Mouse (Mus musculus): Measurements from ENCODE around the gene Stat2. TPM values are rescaled to one million over a fixed set of nuclear protein-coding genes. Genes with fewer than 3 reads are reported as not detected.

Stat2 gene
- total RNA-seq, 2 experiments from 2014 or later, result 32.1 to 38.1 TPM

DNA sequence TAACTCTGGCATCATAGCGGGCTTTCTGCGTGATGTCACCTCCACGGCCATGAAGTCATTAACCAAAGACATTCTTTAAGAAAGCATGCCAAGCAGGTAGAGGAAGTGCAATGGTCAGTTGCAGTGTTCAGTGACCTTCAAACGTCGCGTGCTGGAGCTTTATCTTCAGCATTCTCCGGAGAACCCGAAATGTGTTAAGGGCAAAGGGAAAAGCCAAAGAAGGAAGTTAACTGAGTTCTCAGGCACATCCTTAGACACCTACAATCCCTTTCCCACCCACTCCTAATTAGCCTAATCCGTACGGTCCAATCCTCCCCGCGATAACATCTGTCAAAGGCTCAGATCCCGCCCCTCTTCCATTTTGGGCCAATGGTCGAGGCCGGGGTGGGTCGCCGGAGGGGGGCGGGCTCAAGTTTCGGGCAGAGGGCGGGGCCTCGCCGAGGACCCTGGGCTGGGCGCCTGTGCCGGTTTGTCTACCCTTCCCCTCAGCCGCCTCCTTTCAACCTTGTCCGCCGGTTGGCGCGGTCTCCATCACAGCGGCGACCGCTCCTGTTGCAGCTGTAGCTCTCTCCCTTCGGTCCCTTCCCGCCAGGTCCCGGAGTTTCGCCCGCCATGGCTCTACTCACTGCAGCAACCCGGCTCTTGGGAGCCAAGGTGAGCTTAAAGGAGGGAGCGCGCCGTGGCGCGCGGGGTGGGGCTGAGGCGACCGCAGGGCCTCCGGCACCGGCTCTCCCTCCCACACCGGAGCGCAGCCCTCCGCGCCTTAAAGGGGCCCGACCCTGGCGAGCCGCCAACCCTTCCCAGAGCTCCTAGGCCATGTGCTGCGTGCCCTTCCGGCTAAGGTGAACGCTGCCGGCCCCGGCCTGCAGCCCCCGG, 67.2 kb downstream of the Stat2 start, which contains the start of gene Cs:
TSS of gene Cs (plus strand) at position 429 of the 876 bp plus-strand sequence.
- intact Hi-C loops (cut with DNase I), result no loop called here
- DNase-seq, result peak; percentile 99

DNA sequence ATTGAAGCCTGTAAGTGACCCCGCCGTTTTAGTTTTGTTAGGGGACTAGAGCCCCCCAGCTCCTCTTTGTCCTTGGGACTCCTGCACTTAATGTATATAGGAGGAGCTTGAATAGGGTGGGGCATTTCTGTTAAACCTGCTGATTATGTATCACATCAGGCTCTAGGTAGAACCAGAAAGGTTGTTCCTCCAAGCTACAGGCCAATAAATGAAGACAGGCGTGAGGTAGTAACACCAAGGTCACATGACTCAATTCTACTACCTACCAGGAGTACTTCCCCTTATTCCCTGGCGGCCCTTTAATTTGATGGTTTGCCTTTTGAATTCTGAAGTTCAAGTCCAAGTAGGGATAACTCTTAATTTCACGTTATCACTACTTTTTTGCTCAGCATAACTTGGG, 68.1 kb downstream of the Stat2 start:
- DNase-seq, result no peak
- intact Hi-C loops (cut with DNase I), result no loop called here

DNA sequence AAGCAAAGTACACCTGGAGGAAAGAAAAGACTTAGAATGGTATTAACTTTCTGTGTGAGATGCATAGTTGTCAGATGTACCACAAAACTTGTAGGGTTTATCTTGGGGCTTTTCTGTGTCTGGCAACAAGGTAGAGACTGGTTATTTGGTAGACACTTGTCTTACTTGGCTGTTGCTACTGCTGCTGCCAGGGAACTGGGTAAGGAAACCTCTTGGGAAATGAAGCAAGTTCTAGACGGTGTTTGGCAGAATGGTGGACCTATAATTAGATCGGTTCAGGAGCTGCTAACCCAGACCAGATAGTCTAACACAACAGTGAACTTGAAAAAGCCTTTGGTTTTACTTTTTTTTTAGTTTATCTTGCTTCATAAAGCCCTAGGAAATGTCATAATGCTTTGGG, 68.6 kb downstream of the Stat2 start:
- no peak for DNase-seq
- intact Hi-C loops (cut with DNase I), result no loop called here

DNA sequence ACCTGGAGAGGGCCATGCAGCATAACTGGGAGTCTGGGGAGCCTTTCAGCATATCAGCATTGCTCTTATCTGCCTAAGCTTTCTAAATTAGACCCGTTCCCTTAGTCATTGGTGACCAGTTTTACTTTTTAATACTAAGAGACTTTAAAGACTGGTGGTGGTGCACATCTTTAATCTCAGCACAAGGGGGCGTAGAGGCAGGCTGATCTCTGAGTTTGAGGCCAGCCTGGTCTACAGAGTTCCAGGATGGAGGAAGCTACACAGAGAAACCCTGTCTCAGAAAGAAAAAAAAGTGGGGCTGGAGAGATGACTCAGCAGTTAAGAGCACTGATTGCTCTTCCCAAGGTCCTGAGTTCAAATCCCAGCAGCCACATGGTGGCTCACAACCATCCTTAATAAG, 69.9 kb downstream of the Stat2 start:
- intact Hi-C loops (cut with DNase I), result no loop called here

More for the DNA sequence above, 69.9 kb downstream of the Stat2 start:
- no peak for DNase-seq

Other genes with a start within 250 kb of the Stat2 start
- 100 to 1,000 TPM; 481 to 496 TPM for gene Naca, start 235.0 kb upstream of the Stat2 start, total RNA-seq (2021)
- gene Ptges3, start 211.6 kb upstream of the Stat2 start, total RNA-seq (2021), result 100 to 1,000 TPM; 179 to 184 TPM
- 1,000 to 10,000 TPM; 1,302 to 1,309 TPM for gene Atp5b, start 187.3 kb upstream of the Stat2 start, total RNA-seq (2021)
- 10 to 100 TPM; 34.5 to 36.2 TPM for gene Baz2a, start 179.0 kb upstream of the Stat2 start, total RNA-seq (2021)
- 10 to 100 TPM; 12.7 to 13.0 TPM for gene Rbms2, start 90.3 kb upstream of the Stat2 start, total RNA-seq (2021)
- gene Gls2, start 76.1 kb upstream of the Stat2 start, total RNA-seq (2021), result 1 to 10 TPM; 5.9 to 7.9 TPM
- 10 to 100 TPM; 14.5 to 16.3 TPM for gene Spryd4, start 58.8 kb upstream of the Stat2 start, total RNA-seq (2021)
- not detected for gene Mip, start 44.7 kb upstream of the Stat2 start, total RNA-seq (2021)
- 10 to 100 TPM; 11.1 to 14.7 TPM for gene Timeless, start 38.5 kb upstream of the Stat2 start, total RNA-seq (2021)
- gene Apon, start 16.5 kb upstream of the Stat2 start, total RNA-seq (2021), result not detected
- gene Apof, start 1.9 kb upstream of the Stat2 start, total RNA-seq (2021), result not detected
- gene Il23a, start 28.2 kb downstream of the Stat2 start, total RNA-seq (2021), result not detected
- gene Pan2, start 32.8 kb downstream of the Stat2 start, total RNA-seq (2021), result 10 to 100 TPM; 19.9 to 22.4 TPM
- 10 to 100 TPM; 81.0 to 86.0 TPM for gene Cnpy2, start 51.9 kb downstream of the Stat2 start, total RNA-seq (2021)
- 100 to 1,000 TPM; 236 to 250 TPM for gene Cs, start 67.2 kb downstream of the Stat2 start, total RNA-seq (2021)
- 10 to 100 TPM; 57.7 to 58.1 TPM for gene Coq10a, start 98.4 kb downstream of the Stat2 start, total RNA-seq (2021)
- gene Ankrd52, start 106.6 kb downstream of the Stat2 start, total RNA-seq (2021), result 10 to 100 TPM; 84.9 to 85.5 TPM
- gene Slc39a5, start 130.7 kb downstream of the Stat2 start, total RNA-seq (2021), result under 1 TPM; 0.40 to 0.42 TPM
- 10 to 100 TPM; 95.1 to 99.1 TPM for gene Nabp2, start 140.9 kb downstream of the Stat2 start, total RNA-seq (2021)
- gene Rnf41, start 141.1 kb downstream of the Stat2 start, total RNA-seq (2021), result 10 to 100 TPM; 92.0 to 94.7 TPM
- gene Smarcc2, start 188.7 kb downstream of the Stat2 start, total RNA-seq (2021), result 100 to 1,000 TPM; 295 to 311 TPM
- 100 to 1,000 TPM; 499 to 509 TPM for gene Myl6, start 223.6 kb downstream of the Stat2 start, total RNA-seq (2021)
- 10 to 100 TPM; 61.7 to 65.2 TPM for gene Myl6b, start 228.1 kb downstream of the Stat2 start, total RNA-seq (2021)

Measured in left cerebral cortex, postnatal 4 days (tissue).